Mouse (Mus musculus) kidney, adult 2 months (tissue): ENCODE data around the gene Aqp9.

Experiments
- CTCF ChIP-seq: fragments of 200-500 bp; conservative IDR thresholded peaks from 2 replicates; pipeline ENCODE4 v1.5.1; 2011; ENCODE audit warnings: low read depth, mild to moderate bottlenecking, control low read depth, low read length, moderate library complexity, mixed read lengths; ENCODE audit not compliant: insufficient read depth, insufficient read length
- POLR2A ChIP-seq: fragments of 200-500 bp; IDR thresholded peaks from one replicate; pipeline ENCODE4 v1.6.1; 2011; ENCODE audit warnings: low read depth, low read length, control low read depth

- TF ChIP-seq CTCF (no peak), POLR2A (no peak)
These were observed 4.1 kb downstream of the Aqp9 start for GRCm38 (mm10) chr9:71164353-71164752.
